ENCODE assay signal across 29 mouse cellular contexts in genomic region chr11:98695408-98695807, GRCm38 (mm10). TPM values are rescaled to one million over a fixed set of nuclear protein-coding genes. Genes with fewer than 3 reads are reported as not detected.
"Had no signal": no experiment of that assay in that cellular context is flagged by ENCODE, and none has a peak within 500 bp of the region (broad histone marks: within the 10 kb centered on the region; RNA-seq: fewer than 3 reads in every experiment).

No protein-coding gene starts in this region.

- H3K4me3 ChIP-seq: kidney, embryonic 15.5 days; layer of hippocampus, adult 2 months; limb, embryonic 10.5 days; limb, embryonic 13.5 days; liver, embryonic 12.5 days; liver, embryonic 15.5 days; lung, embryonic 15.5 days; megakaryocyte, embryonic 14.5 days; midbrain, embryonic 12.5 days had no signal

- H3K4me2 ChIP-seq: kidney, embryonic 15.5 days; limb, embryonic 13.5 days; liver, embryonic 12.5 days; liver, embryonic 15.5 days; lung, embryonic 15.5 days; midbrain, embryonic 12.5 days had no signal

- DNase-seq: kidney, adult 11 months; kidney, adult 8-10 months; kidney, postnatal 25 days; layer of hippocampus, adult 9-11 months; liver; lung, adult 18-20 months; lung, postnatal 10 days; lung, postnatal 36 days; thymus, adult 2 months; thymus, postnatal 14 days; thymus, postnatal 4 days had no signal

- H3K4me1 ChIP-seq: liver, embryonic 12.5 days; liver, embryonic 15.5 days; midbrain, embryonic 12.5 days had no signal

- H3K9me3 ChIP-seq: kidney, embryonic 15.5 days; limb, embryonic 10.5 days; limb, embryonic 13.5 days; liver, embryonic 12.5 days; liver, embryonic 15.5 days; lung, embryonic 15.5 days; megakaryocyte, embryonic 14.5 days; midbrain, embryonic 12.5 days had no signal

- H3K9ac ChIP-seq: kidney, embryonic 15.5 days; limb, embryonic 13.5 days; liver, embryonic 12.5 days; liver, embryonic 15.5 days; lung, embryonic 15.5 days; midbrain, embryonic 12.5 days had no signal

- H3K27ac ChIP-seq: layer of hippocampus, adult 2 months; limb, embryonic 10.5 days; limb, embryonic 13.5 days; liver, embryonic 12.5 days; liver, embryonic 15.5 days; lung, embryonic 15.5 days; midbrain, embryonic 12.5 days; stomach, postnatal 0 days had no signal

- ATAC-seq: liver, embryonic 12.5 days had no signal

- H3K27me3 ChIP-seq: kidney, embryonic 15.5 days; limb, embryonic 13.5 days; liver, embryonic 15.5 days; lung, embryonic 15.5 days; midbrain, embryonic 12.5 days had no signal

RNA-seq across cellular contexts. Expression of gene Csf3, which starts 5.7 kb away (rescaled TPM):
- total RNA-seq: layer of hippocampus, adult 2 months; layer of hippocampus, postnatal 25 days; left cerebral cortex, adult 18-20 months; left cerebral cortex, postnatal 25 days; midbrain, postnatal 0 days had no signal
- polyA plus RNA-seq: kidney, embryonic 15.5 days; large intestine, adult 2 months; limb, embryonic 10.5 days; limb, embryonic 13.5 days; liver, embryonic 12.5 days; liver, embryonic 15.5 days; lung, embryonic 15.5 days; midbrain, embryonic 12.5 days; midbrain, postnatal 0 days; neural tube, embryonic 11.5 days; neural tube, embryonic 14.5 days; stomach, embryonic 14.5 days had no signal

RNA-seq across cellular contexts. Expression of gene Gsdma, which starts 31.3 kb away (rescaled TPM):
- total RNA-seq: layer of hippocampus, adult 2 months; layer of hippocampus, postnatal 25 days; left cerebral cortex, postnatal 25 days had no signal
- polyA plus RNA-seq: liver, embryonic 12.5 days; liver, embryonic 15.5 days; midbrain, embryonic 12.5 days; midbrain, postnatal 0 days; neural tube, embryonic 11.5 days; neural tube, embryonic 14.5 days had no signal
